Mouse (Mus musculus) gastrocnemius, postnatal 4 days (tissue): ENCODE measurements around the gene Thsd7b. TPM values are rescaled to one million over a fixed set of nuclear protein-coding genes. Genes with fewer than 3 reads are reported as not detected.
"Not testable (repeated sequence)": the region's sequence is repeated elsewhere in the genome, so short reads cannot be mapped to it uniquely, and the experiment has no call there.

Source experiments
- DNase-seq, 2 experiments: peaks; one replicate each; pipeline ENCODE4 v3.0.0; 2021 to 2022; ENCODE audit warnings: low spot score in 2 of 2, mixed read lengths in 2 of 2
- total RNA-seq, 2 experiments: library from RNA; stranded (reverse); gene quantifications; 2 replicates each; pipeline ENCODE4 v1.2.3; 2021

The Thsd7b gene
- total RNA-seq, 2 experiments from 2014 or later = 2.0 to 2.2 TPM

- no peak for DNase-seq
Measured at GRCm38 (mm10) chr1:129619440-129620301, 346.6 kb downstream of the Thsd7b start.

- DNase-seq = no peak
Measured at GRCm38 (mm10) chr1:129624519-129624918, 351.4 kb downstream of the Thsd7b start.

DNA sequence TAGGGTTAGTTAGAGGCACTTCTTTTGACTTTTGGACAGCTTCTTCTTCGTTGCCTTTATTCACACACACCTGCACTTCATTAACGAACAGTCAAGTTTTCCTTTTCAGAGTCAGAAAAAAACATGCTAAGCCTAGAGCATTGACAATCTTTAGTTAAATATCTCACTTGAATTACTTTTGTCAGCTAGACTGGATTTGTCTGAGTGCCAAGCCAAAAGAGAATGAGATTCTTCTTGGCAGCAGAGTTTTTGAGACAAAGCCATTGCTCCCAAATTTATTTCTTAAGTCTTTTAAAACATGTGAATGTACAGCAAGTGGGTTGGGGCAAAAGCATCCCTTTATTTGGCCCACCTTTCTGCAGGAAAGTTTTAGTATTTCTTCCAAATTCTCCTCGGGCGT, 362.0 kb downstream of the Thsd7b start:
- DNase-seq = no peak

DNA sequence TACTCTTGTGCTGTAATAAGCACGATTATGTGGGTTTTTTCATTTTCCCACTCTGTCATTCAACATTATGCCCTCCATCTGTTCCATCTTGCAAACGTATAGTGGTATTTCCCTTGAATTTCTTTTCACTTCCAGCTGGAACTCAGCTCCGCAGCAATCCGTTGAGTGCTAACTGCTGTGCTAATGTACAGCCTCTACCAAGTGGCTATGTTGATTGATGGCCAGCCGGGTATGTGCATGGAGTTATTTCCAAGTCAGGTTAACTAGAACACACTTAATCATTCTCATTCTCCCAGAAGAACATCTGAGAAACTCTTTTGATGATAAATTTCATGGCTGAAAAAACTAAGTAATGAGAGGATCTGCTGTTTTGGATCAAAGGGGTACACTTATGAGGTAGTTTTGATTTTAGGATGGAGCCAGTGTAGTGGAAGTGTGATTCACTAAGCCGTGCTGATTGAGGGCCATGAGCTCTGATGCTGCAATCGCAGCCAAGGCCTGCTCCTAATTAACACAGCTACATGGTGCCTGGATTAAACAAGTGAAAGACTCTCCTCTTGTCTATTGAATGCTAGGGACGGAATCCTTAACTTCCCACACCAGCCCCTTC, 371.3 kb downstream of the Thsd7b start:
- no peak for DNase-seq

DNA sequence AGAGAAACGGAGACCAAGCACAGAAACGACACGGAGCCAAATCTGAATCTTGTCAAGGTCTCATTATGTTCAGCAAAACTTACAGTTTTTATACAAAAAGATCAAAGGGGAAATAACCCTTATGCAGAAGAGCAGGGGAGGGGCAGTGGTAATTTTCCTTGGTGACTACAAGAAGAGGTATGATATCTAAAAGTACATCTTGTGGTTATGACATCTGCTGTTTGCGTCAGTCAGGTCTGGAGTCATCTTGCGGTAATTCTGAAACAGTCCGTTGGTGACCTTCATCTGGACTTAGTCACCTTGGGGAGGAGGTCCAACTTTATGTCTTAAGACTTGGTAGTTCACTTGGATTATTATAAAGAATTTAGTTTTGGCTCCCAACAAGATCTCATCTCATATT, 378.3 kb downstream of the Thsd7b start:
- not testable (repeated sequence) for DNase-seq

- no peak for DNase-seq
Measured at GRCm38 (mm10) chr1:129658045-129658444, 384.9 kb downstream of the Thsd7b start.

- DNase-seq = no peak
Measured at GRCm38 (mm10) chr1:129675878-129676277, 402.8 kb downstream of the Thsd7b start.

- no peak for DNase-seq
Measured at GRCm38 (mm10) chr1:129678851-129679250, 405.7 kb downstream of the Thsd7b start.

- no peak for DNase-seq
Measured at GRCm38 (mm10) chr1:129705701-129706100, 432.6 kb downstream of the Thsd7b start.

GRCm38 (mm10) chr1:129712706-129713105, 439.6 kb downstream of the Thsd7b start:
- DNase-seq = no peak

GRCm38 (mm10) chr1:129713571-129713970, 440.5 kb downstream of the Thsd7b start:
- DNase-seq = no peak

GRCm38 (mm10) chr1:129719592-129719991, 446.5 kb downstream of the Thsd7b start:
- no peak for DNase-seq

- DNase-seq = no peak
Measured at GRCm38 (mm10) chr1:129731991-129732390, 458.9 kb downstream of the Thsd7b start.

DNA sequence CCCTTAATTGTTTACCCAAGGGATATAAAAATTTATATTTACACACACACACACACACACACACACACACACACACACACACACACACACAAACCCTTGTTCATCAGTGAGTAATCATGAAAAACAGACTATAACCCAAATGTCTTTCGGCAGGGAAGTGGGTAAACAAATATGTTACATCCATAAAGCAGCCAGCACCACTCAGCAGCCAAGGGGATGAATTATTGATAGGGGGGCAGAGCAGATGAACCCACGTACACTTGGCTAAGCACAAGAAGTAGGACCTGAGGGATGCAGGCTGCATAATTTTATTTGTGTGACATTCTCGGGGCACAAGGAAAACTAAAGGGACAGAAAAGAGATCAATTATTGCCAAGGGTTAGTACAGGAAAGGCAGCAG, 474.5 kb downstream of the Thsd7b start:
- DNase-seq = no peak

- no peak for DNase-seq
Measured at GRCm38 (mm10) chr1:129756548-129757240, 483.6 kb downstream of the Thsd7b start.

DNA sequence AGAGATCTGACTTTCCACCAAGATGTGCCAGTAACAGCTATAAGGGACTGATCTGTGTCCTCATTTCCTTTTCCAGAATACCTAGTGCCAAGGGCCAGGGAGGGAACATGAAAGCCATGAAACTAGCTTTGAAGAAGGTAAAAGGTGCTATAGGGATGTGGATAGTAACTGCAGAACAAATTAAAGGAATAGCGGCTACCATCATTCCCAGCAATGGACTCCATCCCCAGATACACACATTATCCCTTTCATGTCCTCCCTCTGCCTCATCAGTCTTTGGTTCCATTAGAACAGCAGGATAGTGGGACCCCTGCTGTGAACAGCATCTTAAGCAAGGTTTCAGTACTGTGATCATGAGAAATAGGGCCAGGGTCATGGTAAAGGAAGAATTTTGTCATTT, 485.9 kb downstream of the Thsd7b start:
- DNase-seq = no peak

DNA sequence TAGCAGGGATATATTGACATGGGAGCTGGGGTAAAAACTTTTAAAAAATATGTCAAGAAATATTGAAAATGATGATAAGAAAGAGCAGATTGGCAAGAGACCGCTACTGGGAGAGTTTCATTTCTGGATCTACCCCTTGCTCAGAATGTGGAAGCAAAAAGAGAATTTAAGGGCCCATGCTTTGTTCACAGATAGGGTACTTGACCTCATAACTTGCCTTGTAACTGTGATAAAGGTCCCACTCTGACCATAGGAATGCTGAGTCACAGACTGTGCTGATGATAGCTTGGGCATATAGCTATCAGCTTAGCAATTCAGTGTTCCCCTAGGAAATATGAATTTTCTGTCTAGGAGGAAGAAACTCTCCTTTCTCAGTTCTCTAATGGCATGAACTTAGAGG, 488.1 kb downstream of the Thsd7b start:
- DNase-seq = no peak

DNA sequence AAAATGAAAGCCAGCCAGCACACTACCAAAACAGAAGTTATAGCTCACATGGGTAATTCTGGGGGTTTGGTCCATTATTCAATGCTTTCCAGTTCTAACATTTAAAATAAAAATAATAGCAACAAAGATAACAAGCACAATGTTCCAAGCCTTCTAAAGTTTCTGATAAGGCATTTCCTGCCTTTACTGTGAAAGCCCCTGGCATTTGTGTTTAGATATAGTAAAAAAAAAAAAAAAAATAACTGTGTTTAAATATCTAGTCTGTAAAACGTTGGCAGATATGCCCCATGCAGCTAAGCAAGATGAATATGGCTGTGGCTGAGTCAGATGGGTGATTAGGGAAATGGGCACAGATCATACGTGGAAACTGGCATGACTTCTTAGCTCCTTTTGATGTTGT, 491.6 kb downstream of the Thsd7b start:
- no peak for DNase-seq

- no peak for DNase-seq
Measured at GRCm38 (mm10) chr1:129777055-129777454, 504.0 kb downstream of the Thsd7b start.

- DNase-seq = no peak
Measured at GRCm38 (mm10) chr1:129779506-129779905, 506.4 kb downstream of the Thsd7b start.

DNA sequence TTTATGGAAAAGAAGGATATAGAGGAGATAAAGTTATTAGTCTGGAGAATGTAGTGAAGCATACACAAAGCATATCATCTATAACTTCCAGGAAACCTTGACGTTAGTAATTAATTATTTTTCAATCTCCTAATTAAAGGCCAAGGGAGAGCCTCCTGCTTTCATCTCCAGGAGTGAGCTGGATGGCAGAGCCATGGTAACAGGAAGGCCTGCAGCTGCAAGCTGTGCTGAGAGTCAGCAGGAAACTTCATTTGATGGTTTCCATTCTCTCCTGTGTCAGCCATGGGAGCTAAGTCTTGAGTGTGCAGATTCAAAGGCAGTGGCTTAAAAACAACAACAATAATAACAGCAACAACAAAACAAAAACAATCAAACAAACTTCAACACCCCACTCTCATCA, 507.5 kb downstream of the Thsd7b start:
- no peak for DNase-seq

DNA sequence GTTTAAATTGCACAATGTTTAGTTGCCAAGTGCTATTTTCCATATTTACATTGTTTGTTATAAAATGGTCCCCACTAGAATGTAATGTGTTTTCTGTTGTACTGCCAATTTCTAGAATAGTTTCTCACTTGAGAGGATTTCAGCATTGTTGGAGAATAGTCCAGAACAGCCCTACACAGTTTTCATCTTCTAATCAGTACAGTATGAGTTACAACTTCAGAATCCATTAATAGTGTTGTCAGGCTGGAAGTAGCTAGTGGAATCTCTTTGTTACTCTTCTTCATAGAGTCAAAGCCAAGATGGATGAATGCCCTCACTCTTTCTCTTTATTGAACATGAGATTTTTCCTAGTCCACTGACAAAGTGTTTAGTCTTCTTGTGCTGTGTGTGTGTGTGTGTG, 525.4 kb downstream of the Thsd7b start:
- DNase-seq = no peak
